Mouse (Mus musculus) lung, postnatal 0 days (tissue): Measurements from ENCODE around the gene Fignl1.

Experiments used
- CTCF ChIP-seq: IDR thresholded peaks from 2 replicates; pipeline ENCODE4 v1.5.1; 2016; ENCODE audit warnings: antibody characterized with exemption, mild to moderate bottlenecking
- EP300 ChIP-seq: IDR thresholded peaks from 2 replicates; pipeline ENCODE4 v1.6.1; 2016; ENCODE audit warnings: antibody characterized with exemption, mild to moderate bottlenecking, control low read depth

DNA sequence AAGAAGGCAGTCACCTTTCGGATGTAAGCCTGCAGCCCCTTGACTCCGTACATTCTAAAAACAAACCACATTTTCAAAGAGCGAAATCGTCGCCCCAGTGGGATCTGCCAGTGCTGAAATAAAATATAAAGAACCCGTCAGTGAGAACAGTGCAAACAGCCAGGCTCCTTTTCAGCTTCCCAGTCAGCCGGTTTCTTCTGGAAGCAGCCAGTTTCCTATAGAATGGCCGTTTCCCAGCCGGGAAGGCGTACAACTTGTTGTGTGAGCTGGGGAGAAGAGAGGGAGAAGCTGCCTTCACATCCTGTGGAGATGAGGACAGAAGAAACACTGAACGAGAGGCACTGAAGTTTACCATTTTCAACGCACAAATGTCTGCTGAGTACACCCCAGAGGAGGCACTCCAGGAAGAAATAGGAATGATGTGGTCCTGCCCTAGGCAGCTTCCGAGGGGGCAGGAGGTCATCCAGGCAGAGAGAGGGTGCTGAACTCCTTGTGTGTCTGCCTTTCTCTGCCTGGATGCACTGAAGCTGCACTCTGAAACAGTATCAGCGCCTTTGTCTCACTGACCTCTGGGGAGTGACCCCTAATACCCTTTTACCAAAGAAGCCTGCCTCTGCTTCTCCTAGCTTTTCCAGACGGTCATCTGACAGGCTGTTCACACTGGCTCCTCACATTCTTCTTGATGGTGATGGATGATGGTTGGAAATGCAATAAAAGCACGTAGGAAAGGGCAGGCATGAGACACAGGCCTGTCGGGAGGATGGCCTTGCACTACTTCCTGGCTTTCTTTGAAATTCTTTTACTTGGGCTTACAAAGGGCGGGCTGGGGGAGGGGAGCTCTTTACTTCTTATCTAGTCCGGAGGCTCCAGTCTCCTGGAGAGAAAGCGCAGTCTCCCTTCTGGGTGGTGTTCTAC lies 13.7 kb upstream of the Fignl1 start:
- TF ChIP-seq EP300 (no peak), CTCF (no peak)
